Mouse (Mus musculus) gonadal fat pad, adult 2 months (tissue): ENCODE data around the gene Nptxr. TPM values are rescaled to one million over a fixed set of nuclear protein-coding genes. Genes with fewer than 3 reads are reported as not detected.
"Not testable (repeated sequence)": the region's sequence is repeated elsewhere in the genome, so short reads cannot be mapped to it uniquely, and the experiment has no call there.

ENCODE experiments used
- DNase-seq: peaks from one replicate; pipeline ENCODE4 v3.0.0-alpha.2; 2012; ENCODE audit warnings: low read depth
- polyA plus RNA-seq: library from polyadenylated mRNA; depleted of rRNA; stranded (reverse); fragments of >200 nt; gene quantifications from 2 replicates; pipeline ENCODE4 v1.2.3, GENCODE M21; 2012

The Nptxr gene
- polyA plus RNA-seq, 1 experiment: 2.7 TPM

DNA sequence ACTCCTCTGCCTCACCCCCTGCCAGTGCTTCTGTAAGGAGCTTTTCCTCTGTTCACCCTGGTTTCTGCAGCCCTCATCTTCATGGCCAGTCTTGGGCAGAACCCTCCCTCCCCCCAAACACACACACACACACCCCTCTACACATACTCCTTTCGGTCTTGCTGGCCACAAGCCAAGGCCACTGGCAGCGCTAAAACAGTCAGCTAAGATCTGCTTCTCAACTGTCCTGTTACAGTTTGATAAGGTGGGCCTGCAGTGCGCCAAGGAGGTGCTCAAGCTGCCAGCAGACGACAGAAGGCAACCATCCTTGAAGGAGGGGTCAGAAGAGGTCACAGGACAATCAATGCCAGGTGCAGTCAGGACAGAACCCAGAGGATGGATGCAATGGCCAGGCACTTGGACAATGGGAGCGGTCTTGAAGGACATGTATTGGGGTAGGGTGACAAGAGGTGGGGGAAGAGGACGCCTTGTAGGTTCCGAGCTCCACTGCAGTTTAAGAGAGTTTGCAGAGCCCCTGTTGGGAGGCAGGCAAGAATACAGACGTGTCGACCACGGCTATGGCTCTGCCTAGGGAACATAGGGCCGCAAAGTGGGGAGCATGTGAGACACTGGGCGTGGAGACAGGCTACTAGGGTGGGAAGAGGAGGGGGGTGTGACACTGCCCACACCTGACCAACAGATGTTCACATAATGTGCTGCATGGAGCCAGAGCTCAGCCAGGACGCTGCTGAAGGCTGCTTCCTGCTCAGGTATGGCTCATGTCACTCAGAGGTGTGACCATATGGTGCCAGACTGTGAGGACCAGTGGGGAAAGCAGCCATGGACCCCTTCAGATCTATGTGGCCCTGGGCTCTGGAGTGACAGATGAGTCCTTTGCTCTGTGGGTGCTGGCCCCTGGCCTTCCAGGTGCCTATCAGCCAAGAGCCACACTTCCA lies 18.0 kb upstream of the Nptxr start:
- no peak for DNase-seq

GRCm38 (mm10) chr15:79818325-79818724 lies 13.8 kb upstream of the Nptxr start:
- no peak for DNase-seq

- DNase-seq: no peak
Measured at GRCm38 (mm10) chr15:79813666-79814258, 9.2 kb upstream of the Nptxr start.

DNA sequence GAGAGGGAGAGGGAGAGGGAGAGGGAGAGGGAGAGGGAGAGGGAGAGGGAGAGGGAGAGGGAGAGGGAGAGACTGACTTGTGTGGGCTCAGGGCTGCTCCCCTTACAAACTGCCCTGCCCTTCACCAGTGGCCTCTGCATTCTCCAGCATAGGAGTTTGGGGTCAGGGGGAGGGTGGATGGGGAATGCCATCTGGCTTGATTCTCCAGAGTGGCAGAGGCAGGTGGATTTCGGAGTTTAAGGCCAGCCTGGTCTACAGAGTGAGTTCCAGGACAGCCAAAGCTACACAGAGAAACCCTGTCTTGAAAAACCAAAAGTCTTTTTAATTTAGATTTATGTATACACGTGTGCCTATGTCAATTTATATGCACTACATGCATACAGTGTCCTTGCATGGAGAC lies 8.3 kb upstream of the Nptxr start:
- not testable (repeated sequence) for DNase-seq

- no peak for DNase-seq
Measured at GRCm38 (mm10) chr15:79810997-79811396, 6.4 kb upstream of the Nptxr start.

GRCm38 (mm10) chr15:79810061-79810460 lies 5.5 kb upstream of the Nptxr start:
- no peak for DNase-seq

DNA sequence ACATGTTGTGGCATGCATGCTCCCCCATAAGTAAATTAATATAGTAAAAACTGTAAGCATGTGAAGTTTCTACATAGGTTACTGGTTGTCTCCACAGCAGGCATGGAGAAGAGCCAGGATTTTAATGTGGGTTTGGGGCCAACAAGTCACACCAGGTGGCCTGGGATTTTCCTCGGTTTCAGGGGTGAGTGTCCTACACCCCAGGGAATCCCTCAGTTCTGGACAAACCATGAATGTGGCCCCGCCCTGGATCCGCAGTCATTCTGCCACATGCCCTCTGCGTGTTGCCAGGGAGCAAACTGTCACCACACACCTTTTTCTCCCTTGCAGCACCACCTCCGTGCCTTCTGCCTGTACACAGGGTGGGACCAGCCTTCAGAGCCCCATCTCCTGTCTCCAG lies 4.1 kb upstream of the Nptxr start:
- no peak for DNase-seq

DNA sequence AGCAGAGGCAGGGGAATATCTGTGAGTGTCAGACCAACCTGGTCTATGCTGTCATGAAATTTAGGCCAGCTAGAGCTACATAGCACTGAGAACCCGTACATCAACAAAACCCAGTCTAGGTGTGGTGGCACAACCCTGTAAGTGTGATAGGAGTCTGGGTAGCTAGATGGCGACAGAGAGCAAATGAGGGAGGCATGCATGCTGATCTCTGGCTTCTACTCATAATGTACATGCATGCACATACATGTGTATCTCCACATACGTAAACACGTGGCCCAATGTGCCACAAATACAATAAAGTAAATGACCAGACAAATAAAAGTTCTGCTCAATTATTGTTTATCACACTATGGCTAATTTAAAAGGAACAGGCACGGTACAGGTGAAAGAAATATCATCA lies 3.5 kb upstream of the Nptxr start:
- no peak for DNase-seq

DNA sequence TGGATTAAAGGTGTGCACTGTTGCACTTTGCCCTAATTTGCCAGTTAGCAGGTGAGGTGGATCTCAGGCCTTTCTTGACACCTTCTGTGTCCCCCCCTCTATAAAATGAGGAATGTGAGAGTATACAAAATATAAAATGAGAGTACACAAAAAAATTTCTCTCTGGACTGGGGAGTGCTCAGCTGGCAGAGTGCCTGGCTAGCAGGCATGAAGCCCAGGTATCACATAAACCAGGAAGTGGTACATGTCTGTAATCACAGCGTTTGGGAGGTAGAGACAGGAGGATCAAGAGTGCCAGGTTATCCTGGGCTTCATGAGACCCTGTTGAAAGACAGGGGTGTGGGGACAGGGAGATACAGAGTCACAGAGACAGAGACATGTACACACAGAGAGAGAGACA lies 2.5 kb upstream of the Nptxr start:
- no peak for DNase-seq

DNA sequence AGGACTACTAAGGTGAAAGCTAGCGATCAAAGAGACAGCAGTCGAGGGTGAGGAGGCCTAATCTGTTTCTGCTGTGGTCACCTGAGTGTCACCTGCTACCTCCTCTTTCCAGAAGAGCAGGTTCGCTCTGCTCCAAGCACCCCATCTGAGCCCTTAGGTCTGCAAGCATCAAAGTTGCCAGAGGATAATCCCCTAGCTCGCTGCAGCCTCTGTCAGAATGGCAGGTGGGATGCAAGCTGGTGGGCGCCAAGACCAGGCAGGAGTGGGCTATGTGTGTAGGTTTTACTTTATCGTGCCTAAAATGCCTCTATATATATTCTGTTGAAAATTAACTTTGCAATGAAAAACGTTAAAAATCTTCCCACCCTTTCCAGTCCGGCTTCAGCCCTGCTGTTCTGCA lies 680 bp upstream of the Nptxr start:
- DNase-seq: no peak

DNA sequence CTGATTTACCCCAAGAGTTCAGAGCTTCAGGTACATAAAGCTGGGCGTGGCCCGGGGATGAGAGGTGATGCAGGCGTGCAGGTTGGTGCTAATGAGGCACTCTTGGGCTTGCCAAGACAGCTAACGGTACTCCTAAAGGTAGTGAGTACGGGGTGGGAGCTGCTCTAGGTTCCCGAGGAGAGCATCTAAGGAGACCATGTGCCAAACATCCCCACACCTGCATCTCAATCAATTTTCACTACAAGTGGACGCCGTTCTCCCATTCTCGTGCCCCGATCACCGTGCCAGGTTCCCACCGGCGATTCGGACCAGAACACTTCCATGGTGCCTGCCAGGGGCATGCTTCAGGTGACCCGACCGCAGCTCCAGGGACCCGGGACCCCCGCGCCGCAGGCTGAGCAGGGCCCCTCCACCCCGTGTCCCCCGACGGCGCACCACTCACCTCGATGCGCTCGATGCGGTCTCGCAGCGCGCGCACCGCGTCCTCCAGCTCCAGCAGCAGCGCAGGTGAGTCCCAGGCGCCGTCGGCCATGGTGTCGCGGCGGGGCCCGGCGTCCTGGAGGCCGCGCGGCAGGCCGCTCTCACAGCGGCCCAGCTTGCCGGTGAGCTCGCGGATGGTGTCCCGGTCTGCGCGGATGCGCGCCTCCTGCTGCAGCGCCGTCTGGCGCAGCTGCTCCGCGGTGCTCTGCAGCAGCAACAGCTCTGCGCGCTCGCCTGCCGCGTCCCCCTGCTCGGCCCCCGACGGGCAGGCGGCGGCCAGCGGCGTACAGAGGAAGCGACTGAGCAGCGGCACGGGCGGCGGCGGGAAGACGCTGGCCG lies 824 bp downstream of the Nptxr start:
- no peak for DNase-seq

- DNase-seq: no peak
Measured at GRCm38 (mm10) chr15:79802304-79802703, 2.3 kb downstream of the Nptxr start.

DNA sequence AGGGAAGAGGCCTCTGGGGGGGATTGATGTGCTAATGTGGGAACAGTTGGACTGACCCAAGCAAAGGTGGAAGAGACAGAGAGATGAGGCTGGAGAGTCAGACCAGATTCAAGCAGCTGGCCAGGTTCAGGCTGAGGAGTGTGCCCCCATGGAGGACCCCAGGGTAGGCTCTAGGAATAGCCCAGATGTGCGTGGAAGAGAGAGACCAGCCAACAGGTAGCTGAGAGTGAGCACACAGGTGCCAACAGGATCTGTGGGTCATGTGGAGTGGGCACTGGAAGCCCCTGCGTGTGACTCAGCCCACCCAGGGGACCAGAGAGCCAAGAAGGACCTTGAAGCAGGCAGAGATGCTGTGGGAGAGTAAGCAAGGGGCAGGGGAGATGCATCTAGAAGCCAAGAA lies 2.9 kb downstream of the Nptxr start:
- no peak for DNase-seq

GRCm38 (mm10) chr15:79800701-79801100 lies 3.9 kb downstream of the Nptxr start:
- DNase-seq: no peak

GRCm38 (mm10) chr15:79798591-79798990 lies 6.0 kb downstream of the Nptxr start:
- DNase-seq: no peak

GRCm38 (mm10) chr15:79797680-79798079 lies 6.9 kb downstream of the Nptxr start:
- DNase-seq: no peak

DNA sequence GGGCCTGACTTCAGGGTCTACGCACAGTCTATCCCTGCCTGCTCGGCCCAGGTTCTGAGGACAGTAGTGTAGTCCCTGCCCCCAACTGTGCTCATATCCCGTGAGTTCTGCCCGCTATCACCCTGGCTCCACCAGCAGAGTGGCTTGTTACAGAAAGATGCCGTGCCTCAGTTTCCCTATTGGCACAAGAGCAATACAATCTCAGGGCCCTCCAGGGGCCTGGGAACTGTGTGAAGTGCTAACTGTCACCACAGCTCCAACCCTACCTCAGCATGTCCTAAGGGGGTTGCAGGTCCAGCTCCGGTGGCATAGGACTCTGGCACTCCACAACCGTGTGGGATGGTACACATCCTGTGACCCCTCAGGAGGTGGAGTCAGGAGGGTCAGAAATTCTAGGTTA lies 7.5 kb downstream of the Nptxr start:
- DNase-seq: no peak

GRCm38 (mm10) chr15:79796256-79796655 lies 8.3 kb downstream of the Nptxr start:
- no peak for DNase-seq

DNA sequence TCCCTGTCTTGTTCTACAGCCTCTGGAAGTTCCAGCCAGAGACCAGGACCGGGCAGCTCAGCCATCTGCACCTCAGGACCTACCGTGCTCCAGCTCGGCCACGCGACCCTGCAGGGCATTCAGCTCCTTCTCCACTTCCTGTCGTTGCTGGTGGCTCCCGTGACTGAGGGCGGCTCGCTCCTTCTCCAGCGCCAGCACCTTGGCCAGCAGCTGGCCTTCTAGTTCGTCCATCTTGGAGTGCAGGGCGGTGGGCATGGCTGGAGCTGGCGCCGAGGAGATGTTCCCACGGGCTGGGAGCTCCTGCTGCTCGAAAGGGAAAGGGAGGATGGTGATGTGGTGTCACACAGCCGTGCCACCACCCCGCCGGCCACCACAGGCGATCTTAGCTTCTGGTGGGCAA lies 10.4 kb downstream of the Nptxr start:
- no peak for DNase-seq

DNA sequence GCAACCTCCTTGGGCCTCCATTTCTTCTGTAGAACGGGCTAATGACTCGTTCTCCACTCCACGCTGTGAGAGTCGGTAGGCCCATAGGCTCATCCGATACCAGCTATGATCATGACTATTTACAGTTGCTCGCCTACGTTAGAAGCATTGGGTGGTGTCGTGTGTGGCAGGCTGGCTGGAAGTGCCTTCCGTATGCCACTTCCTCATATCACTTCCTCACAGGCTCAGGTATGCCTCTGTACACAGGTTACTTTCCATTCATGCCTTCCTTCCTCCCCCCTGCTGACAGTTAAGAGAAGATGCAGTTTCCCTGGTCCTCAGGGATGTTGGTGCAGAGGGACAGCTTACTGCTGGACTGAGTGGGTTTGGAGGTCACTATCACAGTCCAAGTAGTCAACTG lies 11.5 kb downstream of the Nptxr start:
- no peak for DNase-seq

DNA sequence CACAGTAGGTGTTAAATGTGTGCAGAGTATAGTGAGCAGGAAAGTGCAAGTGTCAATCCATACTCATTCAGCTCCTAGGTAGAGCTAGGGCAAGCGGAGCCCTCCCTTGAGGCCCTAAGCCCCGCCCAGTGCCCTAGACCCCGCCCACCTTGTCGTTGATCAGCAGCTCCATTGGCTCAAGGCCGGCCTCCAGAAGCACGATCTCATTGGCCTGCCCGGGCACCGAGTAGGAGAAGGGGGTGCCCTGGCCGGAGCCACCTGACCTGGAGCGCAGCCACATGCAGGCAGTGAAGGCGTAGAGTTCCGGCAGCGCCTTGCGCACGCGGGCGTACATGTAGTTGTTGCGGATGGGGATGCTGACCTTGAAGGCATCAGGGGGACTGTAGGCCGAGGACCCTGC lies 12.1 kb downstream of the Nptxr start:
- no peak for DNase-seq

GRCm38 (mm10) chr15:79791502-79791901 lies 13.1 kb downstream of the Nptxr start:
- DNase-seq: no peak

DNA sequence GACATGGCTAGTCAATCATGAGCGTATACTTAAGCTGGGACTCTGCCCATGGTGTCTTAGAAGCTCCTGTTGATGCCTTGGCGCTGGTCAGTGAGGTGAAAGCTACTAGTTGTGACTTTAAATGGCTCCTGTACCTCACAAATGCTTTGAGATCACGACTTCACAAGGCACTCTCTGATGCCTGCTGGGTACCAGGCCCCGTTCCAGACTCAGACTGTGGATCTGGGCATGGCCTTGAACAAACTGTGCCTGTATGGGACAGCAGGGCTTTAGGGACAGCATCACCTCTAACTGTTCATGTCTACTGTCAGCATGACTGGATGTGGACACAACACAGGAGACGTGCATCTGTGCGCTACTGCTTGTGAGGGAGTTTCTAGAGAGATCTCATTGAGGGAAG lies 13.7 kb downstream of the Nptxr start:
- no peak for DNase-seq
